Mouse (Mus musculus): Measurements from ENCODE around the gene Bloc1s2.

DNA sequence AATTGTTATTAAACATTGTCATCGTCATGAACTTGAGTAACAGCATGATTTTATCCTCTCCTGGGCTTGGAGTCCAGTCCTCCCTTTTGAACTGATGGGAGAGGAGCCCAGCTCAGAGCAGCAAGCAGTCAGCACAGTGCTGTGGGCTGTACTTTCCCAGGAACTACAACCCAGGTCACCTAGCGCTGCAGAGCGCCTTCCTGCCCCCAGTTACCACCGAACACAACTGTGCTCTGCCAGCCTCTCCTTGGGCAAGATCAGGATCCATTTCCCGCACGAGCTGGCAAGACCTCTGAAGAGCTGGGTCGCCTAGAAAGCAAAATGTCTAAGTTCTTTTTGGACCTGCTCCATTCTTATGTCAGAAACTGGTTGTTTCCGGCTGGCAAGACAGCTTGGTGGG, 28.6 kb upstream of the Bloc1s2 start:
- no peak for TF ChIP-seq HCFC1 (IDR thresholded peaks at IDR 0.05; ENCODE audit: borderline replicate concordance, insufficient read depth, low read length)
- TF ChIP-seq ZNF384 (IDR thresholded peaks at IDR 0.05; ENCODE audit: low read depth, low read length), result no peak

All from ES-E14 (cell line).